Mouse (Mus musculus) liver, adult 2 months (tissue): ENCODE data around the gene Bok. TPM values are rescaled to one million over a fixed set of nuclear protein-coding genes. Genes with fewer than 3 reads are reported as not detected.

Source experiments
- DNase-seq: peaks from one replicate; pipeline ENCODE4 v3.0.0-alpha.2; 2011; ENCODE audit warnings: low read depth, low spot score; ENCODE audit errors: extremely low read depth
- H3K27ac ChIP-seq: fragments of 200-500 bp; replicated peaks from 2 replicates; pipeline ENCODE4 v1.5.1; 2012; ENCODE audit warnings: low read depth, mild to moderate bottlenecking, control low read depth, inconsistent platforms, low read length; ENCODE audit not compliant: insufficient read depth
- H3K27me3 ChIP-seq: fragments of 200-500 bp; 2 replicates; pipeline ENCODE4 v1.6.1; 2012; ENCODE audit warnings: mild to moderate bottlenecking, moderate library complexity, low read length, inconsistent platforms; ENCODE audit not compliant: control insufficient read depth, insufficient read depth
- H3K36me3 ChIP-seq: fragments of 200-500 bp; 2 replicates; pipeline ENCODE4 v1.6.1; 2012; ENCODE audit warnings: low read length, inconsistent platforms; ENCODE audit not compliant: control insufficient read depth, insufficient read depth
- H3K4me1 ChIP-seq: fragments of 200-500 bp; 2 replicates; pipeline ENCODE4 v1.6.1; 2011; ENCODE audit warnings: low read length; ENCODE audit not compliant: control insufficient read depth, insufficient read depth
- H3K4me3 ChIP-seq: fragments of 200-500 bp; 2 replicates; pipeline ENCODE4 v1.5.1; 2011; ENCODE audit warnings: low read depth, mild to moderate bottlenecking, control low read depth, low read length, moderate library complexity; ENCODE audit not compliant: insufficient read depth
- H3K79me2 ChIP-seq: fragments of 200-500 bp; 2 replicates; pipeline ENCODE4 v1.6.1; 2012; ENCODE audit warnings: inconsistent platforms, mild to moderate bottlenecking, low read length, moderate library complexity; ENCODE audit not compliant: control insufficient read depth, insufficient read depth
- H3K9ac ChIP-seq: fragments of 200-500 bp; 2 replicates; pipeline ENCODE4 v1.6.1; 2012; ENCODE audit warnings: low read depth, mild to moderate bottlenecking, control low read depth, inconsistent platforms, low read length
- CTCF ChIP-seq: fragments of 200-500 bp; IDR thresholded peaks from 2 replicates; pipeline ENCODE4 v1.5.1; 2011; ENCODE audit warnings: low read depth, low read length, control low read depth
- POLR2A ChIP-seq: fragments of 200-500 bp; IDR thresholded peaks from 2 replicates; pipeline ENCODE4 v1.6.1; 2011; ENCODE audit warnings: low read length, control low read depth; ENCODE audit not compliant: insufficient read depth; ENCODE audit errors: extremely low read depth
- WGBS: fragments of 180-500 bp; shearing (Covaris S2); methylation state at CpG from one replicate; pipeline ENCODE4 v1.1.7; 2018; 5-methylcytosine and 5-hydroxymethylcytosine counted together
- polyA plus RNA-seq: library from polyadenylated mRNA; depleted of rRNA; stranded (reverse); fragments of >200 nt; gene quantifications from 2 replicates; pipeline ENCODE4 v1.2.3, GENCODE M21; 2012
- total RNA-seq: library from RNA; depleted of rRNA; stranded (reverse); fragments of >200 nt; gene quantifications from 2 replicates; pipeline ENCODE4 v1.2.3, GENCODE M21; 2014

The Bok gene
- total and polyA plus RNA-seq, 2 experiments = 7.3 to 15.9 TPM

GRCm38 (mm10) chr1:93702106-93702505, 16.6 kb downstream of the Bok start:
- WGBS = 86% methylated on average over 1 of the region's 1 CpGs
- no peak overlapping the region for H3K4me3 ChIP-seq
- no peaks in the 10 kb centered on the region for H3K27me3 ChIP-seq
- no peak for TF ChIP-seq POLR2A
- TF ChIP-seq CTCF = no peak
- H3K9ac ChIP-seq = no peak overlapping the region
- H3K27ac ChIP-seq = no peak overlapping the region
- DNase-seq = no peak
- H3K79me2 ChIP-seq = no peaks in the 10 kb centered on the region
- H3K36me3 ChIP-seq = peaks cover 4% of the 10 kb centered on the region
- peaks cover 4% of the 10 kb centered on the region; the same call in 1 of the 2 replicates for H3K4me1 ChIP-seq

- Histone ChIP-seq H3K4me1 (no peaks in the 10 kb centered on the region), H3K9ac (no peak overlapping the region), H3K4me3 (no peak overlapping the region), H3K79me2 (no peaks in the 10 kb centered on the region), H3K27me3 (no peaks in the 10 kb centered on the region), H3K27ac (no peak overlapping the region), H3K36me3 (peaks cover 5% of the 10 kb centered on the region)
- no peak for DNase-seq
- 98% methylated on average over 10 of the region's 10 CpGs for WGBS
- TF ChIP-seq POLR2A (no peak), CTCF (no peak)
These were observed 18.1 kb downstream of the Bok start for GRCm38 (mm10) chr1:93703472-93704048.

DNA sequence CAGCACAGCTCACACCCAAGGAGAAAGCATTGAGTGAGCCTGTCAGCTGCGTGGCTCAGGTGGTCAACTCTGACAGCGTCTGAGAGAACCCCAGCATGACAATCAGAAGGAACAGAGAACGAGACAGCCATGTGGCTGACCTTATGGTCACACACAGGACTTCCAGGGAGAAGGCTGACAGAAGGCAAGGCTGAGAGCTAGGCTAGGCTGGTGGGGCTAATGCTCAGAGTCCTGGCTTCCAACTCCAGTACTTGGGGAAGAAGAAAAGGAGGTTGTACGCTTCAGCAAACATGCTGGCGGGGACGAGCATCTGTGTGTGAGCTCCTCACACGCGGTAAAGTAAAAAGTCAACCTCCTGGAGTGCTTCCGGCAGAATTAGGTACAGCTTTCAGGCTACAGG, 18.9 kb downstream of the Bok start:
- Histone ChIP-seq H3K27ac (no peak overlapping the region), H3K27me3 (no peaks in the 10 kb centered on the region), H3K79me2 (no peaks in the 10 kb centered on the region), H3K4me1 (no peaks in the 10 kb centered on the region), H3K9ac (no peak overlapping the region), H3K4me3 (no peak overlapping the region), H3K36me3 (peaks cover 6% of the 10 kb centered on the region)
- 97% methylated on average over 9 of the region's 9 CpGs for WGBS
- no peak for TF ChIP-seq POLR2A
- no peak for DNase-seq

DNA sequence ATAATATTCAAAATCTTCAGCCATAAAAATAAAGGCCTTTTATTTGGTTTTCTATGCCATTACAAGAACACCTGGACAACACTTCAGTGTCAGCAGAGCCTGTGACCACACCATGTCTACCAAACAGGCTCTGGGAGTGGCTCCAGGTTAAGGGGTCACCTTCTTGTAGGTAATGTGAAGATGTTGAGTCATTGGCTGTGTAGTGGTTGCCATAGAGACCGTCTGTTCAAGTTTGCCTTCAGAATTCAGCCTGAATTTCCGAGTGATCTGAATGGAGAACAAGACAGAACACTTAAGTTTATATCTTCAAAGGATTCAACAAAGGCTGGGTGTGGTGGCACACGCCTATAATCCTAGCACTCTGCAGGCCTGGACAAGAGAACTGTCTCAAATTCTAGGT, 19.9 kb downstream of the Bok start:
- WGBS = 87% methylated on average over 3 of the region's 3 CpGs
- no peak for DNase-seq
- Histone ChIP-seq H3K4me1 (no peaks in the 10 kb centered on the region), H3K79me2 (no peaks in the 10 kb centered on the region), H3K27ac (no peak overlapping the region), H3K4me3 (no peak overlapping the region), H3K9ac (no peak overlapping the region), H3K27me3 (no peaks in the 10 kb centered on the region), H3K36me3 (peaks cover 6% of the 10 kb centered on the region)
- no peak for TF ChIP-seq CTCF
- TF ChIP-seq POLR2A = no peak

DNA sequence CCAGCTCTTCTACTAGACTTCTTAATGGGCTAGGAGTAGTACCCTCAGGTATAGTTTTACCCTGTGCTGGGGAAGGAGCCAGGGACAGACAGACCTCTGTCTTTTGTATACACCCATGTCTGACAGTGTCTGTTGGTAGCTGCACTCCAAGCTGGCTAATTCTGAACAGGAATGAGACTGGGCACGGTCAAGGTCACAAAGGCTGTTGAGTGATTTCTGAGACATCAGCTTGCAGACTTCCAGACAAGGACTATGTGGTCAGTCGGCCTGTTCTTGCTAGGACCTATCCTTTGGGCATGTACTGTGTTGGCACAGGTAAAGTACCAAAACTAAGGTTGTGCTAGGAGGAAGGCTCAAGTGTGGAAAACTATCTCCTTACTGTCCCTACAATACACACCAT, 30.7 kb downstream of the Bok start:
- no peak for TF ChIP-seq CTCF
- no peak for TF ChIP-seq POLR2A
- Histone ChIP-seq H3K27me3 (no peaks in the 10 kb centered on the region), H3K4me3 (no peak overlapping the region), H3K9ac (no peak overlapping the region), H3K36me3 (peaks cover 2% of the 10 kb centered on the region; the same call in 1 of the 2 replicates), H3K79me2 (no peaks in the 10 kb centered on the region), H3K4me1 (peaks cover 6% of the 10 kb centered on the region), H3K27ac (no peak overlapping the region)
- no peak for DNase-seq
- WGBS = 91% methylated on average over 2 of the region's 2 CpGs

DNA sequence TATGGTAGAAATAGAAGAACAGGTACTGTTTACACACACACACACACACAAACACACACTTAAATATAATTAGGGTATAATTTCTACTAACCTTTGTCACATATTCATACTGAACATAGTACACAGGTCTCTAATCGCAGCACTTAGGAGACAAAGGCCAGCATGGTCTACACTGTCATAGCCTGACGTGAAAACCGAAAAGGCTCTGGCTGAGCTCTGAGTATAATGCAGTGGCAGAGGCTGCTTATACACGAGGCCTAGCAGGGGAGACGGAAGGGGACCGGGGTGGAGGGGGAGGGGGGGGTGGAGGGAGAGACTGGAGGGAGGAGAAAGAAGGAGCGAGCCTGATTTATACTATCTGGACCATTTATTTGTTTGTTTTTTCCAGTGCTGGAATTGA, 36.1 kb downstream of the Bok start:
- Histone ChIP-seq H3K4me3 (no peak overlapping the region), H3K36me3 (peaks cover 2% of the 10 kb centered on the region; the same call in 1 of the 2 replicates), H3K9ac (no peak overlapping the region), H3K27me3 (no peaks in the 10 kb centered on the region), H3K79me2 (no peaks in the 10 kb centered on the region), H3K27ac (no peak overlapping the region), H3K4me1 (peaks cover 2% of the 10 kb centered on the region; the same call in 1 of the 2 replicates)
- WGBS = 67% methylated on average over 7 of the region's 7 CpGs
- DNase-seq = no peak
- TF ChIP-seq CTCF = no peak
- no peak for TF ChIP-seq POLR2A
